Mouse (Mus musculus): ENCODE data around the gene Hspb8. TPM values are rescaled to one million over a fixed set of nuclear protein-coding genes. Genes with fewer than 3 reads are reported as not detected.

Hspb8 gene
- total RNA-seq (2021), result 100 to 1,000 TPM; 188 to 208 TPM
- long read RNA-seq, experiment 1, transcript Hspb8-201 (3 exons, 1,816 nt), result major isoform, 447 of 450 reads
- long read RNA-seq, experiment 1, partial matches to known transcripts, result 0 of 450 reads
- long read RNA-seq, experiment 1, other reads (novel, unspliced or antisense), result 3 of 450 reads
- long read RNA-seq, experiment 2, transcript Hspb8-201 (3 exons, 1,816 nt), result major isoform, 491 of 510 reads
- long read RNA-seq, experiment 2, partial matches to known transcripts, result 1 of 510 reads
- long read RNA-seq, experiment 2, other reads (novel, unspliced or antisense), result 17 of 510 reads

DNA sequence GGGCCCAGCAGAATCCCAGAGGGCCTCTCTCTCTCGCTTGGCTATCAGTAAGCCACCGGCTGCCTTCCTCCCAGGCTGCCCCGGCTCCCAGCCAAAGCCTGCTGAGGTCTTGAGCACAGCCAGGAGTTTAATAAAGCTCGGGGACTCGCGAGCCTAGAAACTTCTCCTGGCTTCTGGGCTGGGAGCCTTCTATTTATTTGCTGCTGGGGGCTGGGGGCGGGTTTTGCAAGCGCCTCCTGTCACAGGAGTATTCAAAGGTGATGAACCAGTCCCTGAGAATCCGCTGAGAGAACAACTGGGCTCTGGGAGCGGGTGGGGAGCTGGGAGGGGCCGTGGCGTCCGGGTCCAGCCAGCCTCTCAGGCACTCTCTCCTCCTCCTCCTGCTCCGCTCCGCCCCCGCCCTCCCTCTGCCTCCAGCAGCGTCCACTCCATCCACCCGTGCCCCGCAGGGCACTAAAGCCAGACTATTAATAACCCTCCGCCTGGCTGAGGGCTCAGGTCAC, at the start of gene Hspb8:
Hspb8 (minus strand) TSS at position 166 of the 503 bp plus-strand sequence.
- DNase-seq (ENCODE audit: low spot score in 2 of 2), result peak; percentile 65 to 80

DNA sequence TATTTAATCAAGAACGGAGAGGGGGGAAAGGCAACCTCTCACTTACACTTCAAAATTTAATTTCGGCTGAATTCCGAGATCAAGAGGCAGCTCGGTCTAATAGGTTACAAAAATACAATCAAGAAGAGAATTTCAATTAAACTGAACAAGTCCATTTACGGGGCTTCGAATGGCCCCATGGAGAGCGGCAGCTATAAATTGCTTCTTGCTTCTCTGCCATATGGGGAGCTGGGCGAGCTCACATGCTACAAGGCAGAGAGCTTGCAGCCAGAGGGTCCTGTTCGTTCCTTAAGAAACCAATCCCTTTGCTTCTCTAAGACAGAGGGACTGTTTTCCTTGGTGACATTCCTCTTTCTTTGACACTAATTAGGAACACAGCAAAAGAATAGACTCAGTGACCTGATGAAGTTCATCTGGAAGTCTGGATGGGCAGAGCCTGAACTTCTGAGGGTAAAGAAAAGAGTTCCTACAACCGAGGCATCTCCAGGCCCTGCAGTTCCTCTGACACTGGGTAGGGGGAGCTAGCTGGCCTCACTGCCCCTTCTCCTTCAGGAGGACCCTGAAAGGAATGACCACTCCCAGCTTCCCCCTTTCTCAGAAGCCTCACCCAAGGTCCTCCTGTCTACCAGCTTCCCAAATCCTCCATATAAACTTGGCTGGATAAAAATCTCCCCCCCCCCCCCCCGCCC, 38.8 kb upstream of the Hspb8 start:
- DNase-seq (ENCODE audit: low spot score in 2 of 2), result no peak

DNA sequence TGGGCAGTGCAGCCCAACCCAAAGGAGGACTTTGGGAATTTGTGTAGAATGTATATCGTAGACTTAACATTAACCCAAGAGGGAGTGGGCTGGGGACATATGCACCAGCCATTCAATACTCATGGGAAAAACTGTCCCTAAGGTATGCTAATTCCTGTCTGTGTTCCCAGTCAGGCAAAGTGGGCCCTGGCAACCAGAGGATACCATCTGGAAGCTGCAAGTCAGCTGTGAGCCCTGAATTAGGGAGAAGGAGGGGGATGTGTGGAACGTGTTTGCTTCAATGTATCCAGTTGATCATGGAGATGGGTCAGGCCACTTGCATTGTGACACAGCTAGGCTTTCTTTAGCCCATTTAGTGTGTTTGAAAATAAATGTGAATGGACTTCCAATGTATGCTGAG, 37.3 kb upstream of the Hspb8 start:
- DNase-seq (ENCODE audit: low spot score in 2 of 2), result no peak

DNA sequence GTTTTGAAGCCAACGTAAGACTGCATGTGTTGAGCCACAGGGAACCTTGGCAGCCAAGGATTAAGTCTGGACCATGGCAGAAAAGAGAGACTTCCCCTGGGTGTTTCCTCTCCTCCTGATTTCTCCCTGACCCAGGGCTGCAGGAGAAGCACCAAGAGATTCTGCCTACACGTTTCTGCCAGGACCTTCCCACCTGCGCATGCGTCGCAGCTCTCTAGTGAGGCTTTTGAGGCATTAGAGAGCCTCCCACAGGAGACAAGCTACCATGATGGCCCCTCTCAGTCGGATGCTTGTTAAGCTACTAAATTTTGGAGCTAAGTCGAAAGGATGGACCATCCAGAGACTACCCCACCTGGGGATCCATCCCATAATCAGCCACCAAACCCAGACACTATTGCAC, 35.1 kb upstream of the Hspb8 start:
- DNase-seq (ENCODE audit: low spot score in 2 of 2), result no peak

DNA sequence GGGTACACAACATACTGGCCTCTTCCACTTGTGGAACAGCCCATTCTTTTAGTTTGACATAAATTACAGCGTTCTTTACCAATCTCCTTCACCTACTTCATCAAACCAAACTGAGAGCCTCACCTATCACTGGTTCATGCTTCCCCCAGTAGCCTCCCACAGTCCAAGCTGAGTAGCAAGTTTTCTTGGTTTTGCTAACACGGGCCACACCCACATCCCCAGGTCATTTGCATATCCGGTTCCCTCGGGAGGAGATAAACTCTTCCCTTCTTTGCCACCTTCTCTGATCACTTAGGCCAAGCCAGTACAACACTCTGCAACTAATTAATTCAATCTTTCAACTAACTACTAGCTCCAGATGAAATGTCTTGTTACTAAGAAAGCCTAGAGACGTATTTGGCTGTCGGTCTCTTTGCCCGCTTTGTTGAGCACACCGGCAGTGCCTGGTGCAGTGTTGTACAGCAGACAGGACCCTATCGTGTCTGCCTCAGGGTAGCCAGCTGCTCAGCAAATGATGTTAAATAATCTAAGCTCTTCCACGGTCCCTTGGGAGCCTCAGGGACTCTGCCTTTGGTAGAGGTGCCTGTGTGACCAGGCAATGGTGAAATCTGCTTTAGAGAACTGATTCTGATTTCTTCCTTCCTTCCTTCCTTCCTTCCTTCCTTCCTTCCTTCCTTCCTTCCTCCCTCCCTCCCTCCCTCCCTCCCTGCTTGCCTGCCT, 34.3 kb upstream of the Hspb8 start:
- DNase-seq (ENCODE audit: low spot score in 2 of 2), result no peak

DNA sequence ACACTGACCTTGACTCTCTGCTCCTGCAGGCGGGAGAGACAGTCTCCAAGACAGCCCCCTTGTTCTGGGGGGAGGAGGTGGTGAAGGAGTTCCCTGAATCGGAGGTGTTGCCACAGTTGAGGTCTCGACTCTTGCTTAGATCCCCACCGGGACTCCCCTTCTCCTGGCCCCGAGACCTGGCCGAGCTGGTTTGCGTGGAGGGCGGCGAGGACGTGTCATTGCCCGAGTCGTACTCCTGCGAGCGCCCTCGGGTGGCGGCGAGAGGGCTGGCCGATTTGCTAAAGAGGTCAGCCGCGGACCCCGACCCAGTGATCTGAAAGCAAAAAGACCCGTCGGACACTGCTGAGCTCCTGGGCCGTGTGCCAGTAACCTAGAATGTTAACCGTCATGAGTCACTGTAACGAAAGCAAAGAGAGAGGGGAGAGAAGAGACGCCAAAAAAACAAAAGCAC, 30.8 kb upstream of the Hspb8 start:
- DNase-seq (ENCODE audit: low spot score in 2 of 2), result peak; percentile 73 to 75

DNA sequence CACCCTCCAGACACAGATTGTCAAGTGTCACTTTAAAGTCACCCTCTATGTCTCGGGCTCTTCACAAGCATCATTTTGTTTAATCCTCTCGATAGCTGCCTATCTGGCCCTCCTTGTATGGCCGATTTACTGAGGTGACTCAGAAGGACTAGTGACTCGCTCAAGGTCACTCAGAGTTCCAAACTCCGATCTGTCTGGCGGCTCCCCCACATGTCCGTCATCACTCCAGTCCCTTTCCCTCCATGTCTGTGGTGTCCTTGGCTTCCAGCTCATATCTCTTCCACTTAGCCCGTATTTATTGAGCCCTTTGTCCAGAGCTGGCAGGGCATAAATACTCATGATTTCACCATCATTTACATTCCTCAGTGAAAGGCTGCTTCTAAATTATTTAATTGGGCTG, 28.2 kb upstream of the Hspb8 start:
- no peak for DNase-seq (ENCODE audit: low spot score in 2 of 2)

DNA sequence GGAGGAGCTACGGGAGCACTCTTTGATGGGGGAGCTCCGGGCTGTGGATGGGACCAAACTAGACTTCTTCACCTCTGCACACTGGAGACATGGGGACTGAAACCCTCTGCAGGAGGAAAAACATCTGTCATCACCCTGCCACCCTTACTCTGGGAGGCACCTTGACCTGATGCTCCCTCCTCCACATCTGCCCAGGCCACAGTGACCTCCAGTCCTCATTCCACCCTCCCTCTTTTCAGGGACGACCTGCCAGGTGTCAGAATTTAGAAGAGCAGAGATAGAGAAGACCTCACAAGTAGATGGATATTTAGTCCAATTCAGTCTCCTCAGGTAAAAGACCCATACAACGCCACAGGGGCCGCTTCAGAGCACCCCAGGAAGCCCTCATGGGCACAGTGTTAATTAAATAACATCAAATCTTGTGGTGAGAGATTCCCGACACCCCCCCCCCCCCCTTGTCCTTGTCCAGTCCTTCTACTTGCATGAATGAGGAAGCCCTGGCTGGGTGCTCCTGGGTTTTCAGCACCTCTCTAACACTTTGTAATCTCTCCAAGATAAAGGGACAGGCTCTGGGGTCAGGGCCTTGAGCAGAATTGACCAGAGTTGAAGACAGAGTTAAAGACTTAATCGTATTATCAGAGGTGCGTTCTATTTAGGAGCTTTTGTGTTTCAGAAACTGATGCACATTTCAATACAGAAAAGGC, 27.0 kb upstream of the Hspb8 start:
- no peak for DNase-seq (ENCODE audit: low spot score in 2 of 2)

DNA sequence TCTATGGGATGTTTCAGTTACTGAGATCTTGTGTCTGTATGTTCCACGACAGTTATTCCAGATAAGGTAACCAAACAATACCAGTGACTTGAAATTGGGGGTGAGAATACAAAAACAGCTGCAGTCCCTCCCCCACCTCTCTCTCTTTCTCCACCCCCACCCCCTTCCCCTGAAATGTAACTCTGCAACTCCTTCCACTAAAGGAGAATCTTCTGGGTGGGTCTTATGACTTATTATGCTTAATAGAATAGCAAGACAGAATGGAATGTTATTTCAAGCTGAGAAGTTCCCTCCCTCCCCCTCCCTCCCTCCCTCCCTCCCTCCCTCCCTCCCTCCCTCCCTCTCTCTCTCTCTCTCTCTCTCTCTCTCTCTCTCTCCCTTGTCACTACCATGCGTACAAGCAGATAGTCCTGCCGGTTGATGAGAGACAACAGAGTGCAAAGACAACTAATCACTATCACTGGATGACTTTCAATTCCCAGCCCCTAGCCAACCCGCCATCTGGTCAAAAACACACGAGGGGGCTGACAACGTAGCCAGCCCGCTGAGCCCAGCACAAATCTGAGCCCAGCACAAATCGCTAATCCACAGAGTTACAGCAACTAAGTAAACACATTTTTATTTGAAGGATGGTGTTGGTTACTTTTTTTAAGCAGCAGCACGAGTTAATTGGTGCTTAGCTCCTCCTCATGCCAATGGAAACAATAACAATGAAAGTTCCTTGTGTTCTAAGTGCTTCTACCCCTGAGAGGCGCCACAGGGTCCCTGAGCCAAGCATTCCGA, 25.9 kb upstream of the Hspb8 start:
- no peak for DNase-seq (ENCODE audit: low spot score in 2 of 2)

DNA sequence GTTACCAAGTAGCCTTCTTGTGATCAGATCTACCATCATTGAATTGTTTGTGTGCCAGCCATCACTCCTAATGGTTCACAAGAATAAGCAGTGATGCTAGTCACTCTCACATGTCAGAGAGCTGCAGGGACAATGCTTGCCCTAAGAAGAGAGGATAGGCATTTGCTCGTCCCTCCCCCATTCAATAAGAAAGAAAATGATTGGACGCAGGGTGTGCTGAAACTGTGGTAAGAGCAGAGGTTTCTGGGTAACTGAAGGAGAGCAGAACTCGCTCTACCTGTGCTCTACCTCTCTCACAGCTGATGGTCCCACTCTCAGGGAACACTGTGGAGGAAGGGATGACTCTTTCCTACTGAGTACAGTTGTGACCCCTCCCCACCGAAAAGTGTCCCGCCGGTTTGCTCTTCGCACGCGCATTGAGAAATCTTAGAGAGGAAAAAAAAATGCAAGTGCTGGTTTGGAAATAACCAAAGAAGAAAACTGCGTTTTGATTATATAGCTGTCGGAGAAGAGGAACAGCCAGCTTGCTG, 25.2 kb upstream of the Hspb8 start:
- DNase-seq (ENCODE audit: low spot score in 2 of 2), result no peak

DNA sequence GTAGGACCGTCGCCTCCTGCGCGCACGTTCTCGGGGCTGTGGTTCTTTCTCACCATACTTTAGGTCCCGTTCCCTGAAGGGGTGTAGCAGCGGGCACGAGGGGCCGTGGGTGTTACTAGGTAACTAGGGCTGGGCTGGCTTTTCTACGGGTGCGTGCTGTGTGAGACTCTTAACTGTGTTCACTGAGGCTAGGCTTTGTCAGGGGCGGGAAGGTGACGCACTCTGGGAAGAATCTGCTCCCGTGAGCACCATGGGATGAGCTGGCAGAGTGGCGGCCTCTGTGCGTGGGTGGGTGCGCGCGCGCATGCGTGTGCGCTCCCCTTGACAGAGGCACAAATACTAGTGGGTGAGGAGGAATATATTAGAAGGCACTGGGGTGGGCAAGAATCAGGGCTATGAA, 23.9 kb upstream of the Hspb8 start:
- no peak for DNase-seq (ENCODE audit: low spot score in 2 of 2)

DNA sequence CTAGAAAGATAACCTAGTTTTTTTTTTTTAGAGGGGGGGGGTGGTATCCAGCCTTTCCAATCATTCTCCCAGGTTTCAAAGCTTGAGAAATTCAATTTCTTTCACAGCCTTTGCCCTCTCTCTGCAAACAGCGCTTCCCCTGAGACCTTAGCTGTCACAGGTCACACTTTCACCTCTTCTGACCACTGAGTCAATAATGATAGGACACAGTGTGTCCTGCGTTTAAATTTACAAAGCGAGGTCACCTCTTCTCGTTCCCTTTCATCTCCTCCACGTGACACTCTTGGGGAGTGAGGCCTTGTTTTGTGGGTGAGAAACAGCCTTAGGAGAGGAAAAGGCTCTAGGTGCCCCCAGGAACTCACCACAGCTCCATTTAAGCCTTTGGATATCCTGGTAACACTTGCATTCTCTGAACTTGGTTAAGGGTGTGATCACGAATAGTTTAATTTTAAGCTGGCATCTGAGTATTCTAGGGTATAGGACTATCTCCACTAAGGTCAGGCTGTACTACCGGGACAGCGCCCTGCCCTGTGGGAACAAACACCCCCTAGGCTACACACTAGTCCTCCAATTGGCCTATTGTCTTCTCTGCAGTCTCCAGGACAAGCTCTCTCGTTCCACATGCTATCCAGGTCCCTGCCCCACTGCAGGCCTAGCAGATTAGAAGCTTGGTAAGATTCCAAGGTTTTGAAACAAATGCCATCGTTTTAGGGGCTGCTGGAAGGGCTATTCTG, 23.1 kb upstream of the Hspb8 start:
- no peak for DNase-seq (ENCODE audit: low spot score in 2 of 2)

DNA sequence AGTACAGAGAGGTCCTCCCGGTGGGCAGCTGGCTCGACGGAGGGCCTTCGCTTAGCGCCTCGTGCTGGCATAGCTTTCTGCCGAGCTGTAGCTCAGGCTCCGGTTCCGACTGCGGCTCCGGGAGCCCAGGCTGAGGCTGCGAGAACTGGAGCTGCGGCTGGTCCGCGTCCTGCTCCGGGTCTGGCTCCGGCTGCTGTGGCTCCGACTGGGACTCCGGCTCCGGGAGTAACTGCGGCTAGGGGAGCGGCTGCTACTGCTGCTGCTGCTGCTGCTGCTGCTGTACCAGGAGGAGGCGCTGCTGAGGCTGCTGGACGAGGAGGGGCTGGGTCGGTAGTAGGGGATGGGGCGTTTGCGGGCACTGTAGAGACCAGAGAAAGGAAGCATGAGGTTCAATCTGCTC, 21.9 kb upstream of the Hspb8 start:
- peak in 1 of 2 experiments; percentile 45 for DNase-seq (ENCODE audit: low spot score in 2 of 2)

DNA sequence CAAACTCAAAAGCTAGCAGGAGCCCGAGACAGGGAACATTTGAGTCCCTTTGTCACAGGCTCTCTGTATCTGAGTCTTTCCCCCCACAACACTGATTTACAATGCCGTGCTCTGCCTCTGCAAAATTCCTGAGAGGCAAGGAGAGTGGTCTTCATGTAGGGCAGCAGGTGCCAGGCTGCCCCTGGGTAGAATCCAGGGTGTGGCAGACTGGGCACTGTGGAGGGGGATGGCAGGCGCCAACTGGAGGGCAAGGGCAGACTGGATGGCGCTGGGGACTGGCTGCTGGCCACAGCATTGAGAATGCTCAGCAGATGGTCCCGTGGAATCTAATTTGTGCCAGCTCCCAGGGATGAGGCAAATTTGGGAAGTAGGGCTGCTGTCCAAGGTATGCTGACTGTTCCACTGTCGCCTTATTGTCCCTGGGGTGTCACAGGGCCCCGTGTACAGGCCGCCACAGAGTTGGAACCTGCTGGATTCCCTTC, 20.8 kb upstream of the Hspb8 start:
- peak in 1 of 2 experiments; percentile 65 for DNase-seq (ENCODE audit: low spot score in 2 of 2)

DNA sequence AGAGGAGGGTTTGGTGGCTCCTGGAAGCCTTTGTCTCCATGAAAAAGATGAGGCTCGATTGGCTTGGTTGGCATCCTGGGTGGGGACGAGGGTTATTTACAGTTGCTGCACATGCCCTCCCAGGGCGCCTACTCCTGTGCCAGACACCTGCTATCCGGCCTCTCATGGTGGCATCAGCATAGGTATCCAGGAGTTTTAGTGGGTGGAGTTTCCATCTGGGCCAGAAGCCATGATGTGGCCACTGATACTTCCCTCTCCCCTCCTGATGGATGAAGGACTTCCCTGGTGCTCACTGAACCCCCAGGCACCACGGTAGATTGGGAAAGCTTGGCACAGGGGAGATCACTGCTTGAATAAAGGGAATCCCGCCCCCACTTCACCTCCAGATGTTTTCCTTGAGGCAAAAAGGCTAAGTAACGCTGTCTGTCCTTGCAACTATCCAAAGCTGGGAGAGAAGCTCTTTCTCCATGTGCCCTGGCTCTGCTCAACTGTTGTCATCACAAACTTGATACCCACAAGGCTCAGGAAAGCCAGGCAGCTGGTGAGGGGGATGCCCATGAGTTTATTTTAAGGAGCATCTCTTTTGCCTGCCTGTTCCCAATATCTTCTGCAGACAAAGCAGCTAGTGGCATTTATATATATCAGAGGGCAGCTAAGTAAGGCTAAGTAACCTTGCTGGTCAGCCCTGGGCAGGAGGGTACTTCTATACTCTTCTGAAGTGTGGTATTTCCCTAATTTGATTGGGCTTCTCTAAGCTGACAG, 20.2 kb upstream of the Hspb8 start:
- DNase-seq (ENCODE audit: low spot score in 2 of 2), result no peak

DNA sequence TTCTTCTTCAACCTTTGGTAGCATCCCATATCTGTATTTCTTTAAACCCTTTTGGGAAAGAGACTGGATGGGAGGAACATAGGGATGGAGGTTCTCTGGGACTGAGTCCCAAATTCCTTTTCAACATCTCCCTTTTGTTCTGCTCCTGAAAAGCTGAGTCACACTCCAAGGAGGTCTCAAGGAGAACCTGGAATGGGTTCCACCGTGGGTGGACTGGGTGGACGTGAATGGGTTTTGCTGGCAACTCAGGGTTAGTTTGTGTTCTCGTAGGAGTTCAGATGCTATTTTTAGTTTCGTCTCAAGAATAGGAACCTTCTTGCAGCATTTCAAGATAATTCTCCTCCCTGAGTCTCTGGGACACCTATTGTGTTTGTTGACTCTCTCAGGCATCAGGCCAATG, 17.6 kb upstream of the Hspb8 start:
- no peak for DNase-seq (ENCODE audit: low spot score in 2 of 2)

DNA sequence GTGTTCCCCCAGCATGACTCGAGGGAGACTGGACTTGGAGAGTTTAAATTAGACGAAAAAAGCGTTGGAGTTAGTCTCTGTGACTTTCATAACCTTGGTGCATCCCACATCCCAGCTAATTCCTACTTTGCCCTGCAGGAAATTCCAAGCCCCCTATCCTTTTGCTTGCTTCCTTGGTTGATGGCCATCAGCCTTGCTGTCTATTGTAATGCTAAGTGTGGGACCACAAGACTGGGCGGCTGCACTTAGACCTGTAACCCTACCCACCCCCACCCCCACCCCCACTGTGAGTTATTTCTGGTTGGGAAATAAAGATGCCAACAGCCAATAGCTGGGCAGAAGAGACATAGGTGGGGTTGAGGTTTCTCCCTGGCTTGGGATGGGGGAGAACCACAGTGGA, 15.7 kb upstream of the Hspb8 start:
- DNase-seq (ENCODE audit: low spot score in 2 of 2), result no peak

DNA sequence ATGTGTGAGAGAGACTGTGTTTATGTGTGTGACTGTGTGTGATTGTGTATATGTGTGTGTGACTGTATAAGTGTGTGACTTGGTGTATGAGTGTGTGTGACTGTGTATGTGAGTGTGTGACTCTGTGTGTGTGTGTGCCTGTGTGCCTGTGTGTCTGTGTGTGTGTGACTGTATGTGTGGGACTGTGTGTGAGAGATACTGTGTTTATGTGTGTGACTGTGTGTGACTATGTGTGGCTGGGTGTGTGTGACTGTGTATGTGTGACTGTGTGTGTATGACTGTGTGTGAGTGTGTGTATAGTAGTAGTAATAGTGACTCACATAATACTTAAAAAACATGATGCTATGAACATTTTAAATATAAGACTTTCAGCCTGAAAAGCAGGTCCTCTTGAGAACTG, 13.5 kb upstream of the Hspb8 start:
- DNase-seq (ENCODE audit: low spot score in 2 of 2), result no peak
